Mouse (Mus musculus) thymus, postnatal 4 days (tissue): ENCODE results near the gene Prr13.
A peak's percentile ranks its signal among the peaks of the same experiment; 100 is the strongest.

ENCODE experiments used
- DNase-seq: peaks from one replicate; pipeline ENCODE4 v3.0.0; 2021

The Prr13 gene

DNA sequence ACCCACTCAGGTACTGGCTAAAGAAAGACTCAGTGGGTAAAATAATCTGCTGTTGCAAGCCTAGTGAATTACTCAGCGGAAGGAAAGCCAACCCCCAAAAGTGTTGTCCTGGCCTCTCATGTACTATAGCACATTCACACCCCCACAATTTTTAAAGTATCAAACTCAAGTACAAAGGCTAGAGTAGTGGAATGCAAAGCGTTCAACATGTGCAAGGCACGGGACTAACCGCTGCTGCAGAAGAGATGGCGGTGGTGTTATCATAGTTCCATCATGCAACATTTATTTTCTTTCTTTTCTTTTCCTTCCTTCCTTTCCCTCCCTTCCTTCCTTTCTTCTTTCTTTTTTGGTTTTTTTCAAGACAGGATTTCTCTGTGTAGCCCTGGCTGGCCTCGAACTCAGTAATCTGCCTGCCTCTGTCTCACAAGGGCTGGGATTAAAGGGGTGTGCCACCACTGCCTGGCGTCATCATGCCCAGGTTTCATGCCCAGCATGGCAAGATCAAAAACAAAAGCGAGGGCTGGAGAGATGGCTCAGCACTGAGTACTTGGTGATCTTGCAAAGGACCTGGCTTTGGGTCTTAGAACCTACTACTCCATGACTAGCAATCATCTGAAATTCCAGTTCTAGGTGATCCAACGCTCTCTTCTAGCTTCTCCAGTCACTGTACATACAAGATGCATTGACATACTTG is 47.1 kb downstream of the Prr13 start:
- no peak for DNase-seq

DNA sequence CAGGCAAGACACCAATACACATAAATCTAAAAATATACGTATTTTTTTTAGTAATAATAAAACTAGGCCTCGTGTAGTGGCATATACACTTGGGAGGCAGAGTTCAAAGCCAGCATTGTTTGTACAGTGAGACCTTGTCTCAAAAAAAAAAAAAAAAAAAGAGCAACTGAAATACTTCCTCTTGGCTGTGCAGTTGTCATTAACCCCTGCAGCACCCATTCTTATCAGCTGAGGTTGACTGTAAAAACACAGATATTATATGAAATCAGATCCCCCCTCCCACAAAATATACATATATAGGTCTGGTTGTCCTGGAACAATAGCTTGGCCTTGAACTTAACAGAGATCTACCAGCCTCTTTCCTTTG is 47.6 kb downstream of the Prr13 start:
- no peak for DNase-seq

DNA sequence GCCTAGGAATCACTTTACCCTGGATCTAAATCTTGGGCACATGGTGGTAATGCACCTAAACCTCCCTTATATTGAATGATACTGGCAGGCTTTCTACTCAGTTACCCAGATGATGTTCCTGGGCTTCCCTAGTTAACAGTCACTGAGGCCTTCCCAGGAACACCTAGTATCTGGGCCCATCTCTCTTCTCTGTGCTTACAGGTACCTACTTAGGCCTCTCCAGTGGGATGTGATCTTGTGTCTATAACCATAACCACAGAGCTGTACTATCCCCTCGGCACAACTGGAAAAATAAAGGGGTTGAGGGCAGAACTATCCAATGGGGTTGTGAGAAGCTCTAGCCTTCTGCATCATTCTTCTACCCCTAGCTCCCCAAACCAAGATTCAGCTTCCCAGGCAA is 48.0 kb downstream of the Prr13 start:
- DNase-seq, result no peak

DNA sequence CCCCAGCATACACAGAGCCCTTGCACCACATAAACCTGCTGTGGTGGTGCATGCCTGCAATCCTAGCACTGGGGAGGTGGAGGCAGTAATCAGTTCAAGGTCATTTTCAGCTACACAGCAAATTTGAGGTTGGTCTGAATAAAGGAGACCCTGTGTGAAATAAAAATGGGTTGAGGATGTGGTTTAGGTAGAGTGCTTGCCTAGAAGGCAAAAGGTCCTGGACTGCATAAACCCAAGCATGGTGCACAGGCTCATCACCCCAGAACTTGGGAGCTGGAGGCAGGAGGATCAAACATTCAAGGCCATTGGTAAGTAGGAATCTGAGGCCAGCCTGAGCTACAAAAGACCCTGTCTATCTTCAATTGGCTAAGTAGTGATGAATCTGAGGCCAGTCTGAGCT is 48.7 kb downstream of the Prr13 start:
- DNase-seq, result no peak

DNA sequence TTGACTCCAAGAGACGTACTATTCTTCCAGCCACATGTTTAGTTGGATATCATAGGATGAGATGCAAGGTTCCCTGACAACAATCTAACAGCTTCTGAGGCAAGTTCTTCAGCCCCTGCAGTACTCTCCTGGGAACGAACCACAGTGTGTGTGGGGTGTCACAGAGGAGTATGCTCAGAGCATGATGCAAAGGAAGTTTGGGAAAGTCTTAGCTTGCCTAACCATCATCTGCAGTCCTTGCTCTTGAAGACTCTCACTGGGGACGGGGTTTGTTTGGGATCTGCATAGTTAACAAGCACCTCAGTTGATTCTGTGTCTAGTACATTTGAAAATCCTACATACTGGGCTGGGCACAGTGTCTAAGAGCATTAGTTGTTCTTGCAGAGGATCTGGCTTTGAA is 49.5 kb downstream of the Prr13 start:
- DNase-seq, result no peak

DNA sequence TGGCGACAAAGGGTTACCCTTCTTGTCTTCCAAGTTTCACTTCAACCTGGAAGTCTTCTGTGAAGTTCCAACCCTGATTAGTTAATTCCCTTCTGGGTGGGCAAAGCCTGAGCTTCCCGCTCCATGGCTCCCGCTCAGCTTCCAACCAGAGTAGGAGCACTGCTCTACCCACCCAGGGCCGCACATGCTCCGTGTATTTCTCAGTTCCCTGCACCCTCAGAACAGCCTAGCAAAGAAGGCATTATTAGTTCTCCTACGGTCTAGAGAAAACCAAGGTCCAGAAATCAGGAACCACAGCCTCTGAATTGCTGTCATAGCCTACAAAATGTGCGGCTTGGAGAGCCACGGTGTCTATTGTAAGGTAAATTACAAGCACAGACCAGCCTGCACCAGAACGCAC is 51.3 kb downstream of the Prr13 start:
- DNase-seq, result no peak

DNA sequence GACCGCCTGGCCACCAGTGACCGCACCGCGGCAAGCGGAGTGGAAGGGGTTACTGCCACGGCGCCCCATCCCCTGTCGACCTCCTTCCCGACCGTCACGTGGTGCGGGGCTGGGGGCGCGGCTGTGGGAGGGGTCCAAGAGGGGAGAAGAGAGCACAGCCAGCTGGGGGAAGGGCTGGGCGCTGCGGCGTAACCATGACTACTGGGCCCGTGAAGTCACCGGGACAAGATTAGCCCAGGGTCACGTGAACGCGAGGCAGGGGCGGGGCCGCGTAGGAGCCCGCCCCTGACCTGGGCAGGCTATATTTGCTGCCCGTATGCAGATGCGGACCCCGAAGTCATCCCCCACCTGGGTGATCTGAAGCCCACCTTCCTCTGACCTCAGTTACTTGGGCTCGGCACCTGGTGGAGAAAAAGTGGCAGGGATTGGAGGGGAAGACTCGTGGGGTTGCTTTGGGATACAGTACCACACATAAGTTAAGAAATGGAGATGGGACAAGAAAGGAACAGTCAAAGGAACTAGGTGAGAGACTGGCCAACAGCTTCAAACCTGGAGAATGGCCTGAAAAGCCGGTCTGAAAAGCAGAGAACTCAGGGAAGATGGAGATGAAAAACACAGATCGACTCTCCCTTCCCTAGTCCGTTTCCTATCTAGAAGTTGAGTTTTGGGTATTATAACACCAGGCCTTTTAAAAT is 51.9 kb downstream of the Prr13 start:
- DNase-seq, result peak; percentile 85

DNA sequence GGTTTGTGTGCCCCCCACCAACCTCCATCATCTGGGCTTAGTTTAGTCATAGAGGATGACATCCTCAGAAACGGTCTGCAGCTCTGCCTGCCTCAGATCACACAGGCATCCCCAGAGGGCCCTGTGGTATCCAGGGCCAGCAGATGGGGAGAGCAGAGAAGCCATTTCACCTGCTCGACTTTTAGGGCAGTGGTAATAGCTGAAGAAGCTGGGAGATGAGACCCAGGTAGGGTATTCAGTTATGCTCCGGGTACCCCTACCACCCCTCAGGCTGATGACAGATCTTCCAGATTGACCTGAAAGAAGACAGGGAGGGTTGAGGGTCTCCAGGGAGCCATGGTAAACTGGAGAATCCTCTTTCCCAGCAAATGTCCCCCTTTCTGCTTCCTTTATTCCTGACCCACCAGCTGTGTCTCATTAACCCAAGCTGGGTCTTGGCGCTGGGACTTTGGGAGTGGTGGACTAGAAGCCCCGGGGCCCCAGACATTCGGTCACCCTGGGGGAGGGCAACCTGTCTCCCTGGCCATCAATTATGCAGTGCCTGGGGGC is 52.5 kb downstream of the Prr13 start:
- no peak for DNase-seq

DNA sequence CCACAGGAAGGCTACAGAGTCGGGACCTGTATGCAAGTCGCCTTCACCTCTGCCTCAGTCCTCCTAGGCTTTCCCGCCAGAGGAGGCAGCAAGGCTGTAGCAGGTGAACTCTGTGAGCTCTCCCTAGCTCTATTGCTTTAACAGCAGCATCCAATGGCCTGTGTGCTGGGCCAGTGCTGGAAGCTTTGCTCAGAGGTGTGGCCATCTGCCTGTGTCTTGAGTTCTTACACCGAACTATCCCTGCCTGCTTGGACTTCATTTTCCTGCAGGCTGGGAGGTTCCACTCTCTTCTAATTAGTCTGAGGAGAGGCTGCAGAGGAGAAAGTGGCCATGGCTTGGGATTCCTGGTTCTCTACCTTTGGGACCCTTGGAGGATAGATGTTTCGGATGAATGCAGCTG is 53.2 kb downstream of the Prr13 start:
- DNase-seq, result no peak
